Mouse (Mus musculus) hindbrain, postnatal 0 days (tissue): ENCODE measurements at regions not wholly inside any gene's neighbourhood (a gene's known extent, or its start where the extent isn't known, plus 50 kb on each side); places are given as distances from the start of the nearest gene placed in this dataset.

Experiments used
- ATAC-seq: fragments of 200-750 bp; cut with Nextera tagmentation; 2 replicates; pipeline ENCODE4 v1.8.0; 2017; ENCODE audit warnings: mild to moderate bottlenecking, moderate TSS enrichment, moderate library complexity
- DNase-seq: peaks from one replicate; pipeline ENCODE4 v3.0.0-alpha.2; 2015; ENCODE audit warnings: low spot score
- H3K27ac ChIP-seq: fragments of 300-500 bp; sonication (generic); 2 replicates; pipeline ENCODE4 v1.5.1; 2014; ENCODE audit warnings: mild to moderate bottlenecking
- H3K27me3 ChIP-seq: fragments of 300-500 bp; sonication (generic); 2 replicates; pipeline ENCODE4 v1.6.1; 2014; ENCODE audit warnings: low read length, mixed read lengths; ENCODE audit not compliant: insufficient read depth
- H3K36me3 ChIP-seq: fragments of 300-500 bp; sonication (generic); 2 replicates; pipeline ENCODE4 v1.6.1; 2014; ENCODE audit warnings: low read length, mixed read lengths; ENCODE audit not compliant: insufficient read depth
- H3K4me1 ChIP-seq: fragments of 300-500 bp; sonication (generic); 2 replicates; pipeline ENCODE4 v1.6.1; 2014; ENCODE audit warnings: antibody characterized with exemption, low read length, mixed read lengths; ENCODE audit not compliant: insufficient read depth
- H3K4me2 ChIP-seq: fragments of 300-500 bp; sonication (generic); 2 replicates; pipeline ENCODE4 v1.6.1; 2014; ENCODE audit warnings: low read depth, mild to moderate bottlenecking, low read length, moderate library complexity, mixed read lengths
- H3K4me3 ChIP-seq: fragments of 300-500 bp; sonication (generic); 2 replicates; pipeline ENCODE4 v1.5.1; 2014; ENCODE audit warnings: low read length
- H3K9ac ChIP-seq: fragments of 300-500 bp; sonication (generic); replicated peaks from 2 replicates; pipeline ENCODE4 v1.6.1; 2014; ENCODE audit warnings: mild to moderate bottlenecking, low read length, moderate library complexity, mixed read lengths
- H3K9me3 ChIP-seq: fragments of 300-500 bp; sonication (generic); 2 replicates; pipeline ENCODE4 v1.6.1; 2016; ENCODE audit warnings: low read length, mixed read lengths
- CTCF ChIP-seq: IDR thresholded peaks from 2 replicates; pipeline ENCODE4 v1.5.1; 2016; ENCODE audit warnings: antibody characterized with exemption, control low read depth, low read depth
- WGBS: fragments of 180-500 bp; shearing (Covaris S2); extraction: QIAGEN DNeasy Blood & Tissue Kit; methylation state at CpG from one replicate; pipeline ENCODE4 v1.1.7; 2014; 5-methylcytosine and 5-hydroxymethylcytosine counted together

- Histone ChIP-seq H3K9me3 (no peaks in the 10 kb centered on the region), H3K27me3 (no peaks in the 10 kb centered on the region), H3K4me1 (no peaks in the 10 kb centered on the region), H3K4me3 (no peak overlapping the region), H3K4me2 (no peak overlapping the region), H3K27ac (no peak overlapping the region), H3K36me3 (no peaks in the 10 kb centered on the region), H3K9ac (no peak overlapping the region)
- WGBS: 48% methylated on average over 3 of the region's 3 CpGs
- no peak for ATAC-seq
- TF ChIP-seq CTCF: no peak
- no peak for DNase-seq
These were observed 401.5 kb upstream of the Rgma start for GRCm38 (mm10) chr7:72973771-72974170.

GRCm38 (mm10) chr7:72974384-72974783 lies 400.9 kb upstream of the Rgma start:
- Histone ChIP-seq H3K4me2 (no peak overlapping the region), H3K9me3 (no peaks in the 10 kb centered on the region), H3K36me3 (no peaks in the 10 kb centered on the region), H3K27me3 (no peaks in the 10 kb centered on the region), H3K9ac (no peak overlapping the region), H3K4me3 (no peak overlapping the region), H3K27ac (no peak overlapping the region), H3K4me1 (no peaks in the 10 kb centered on the region)
- 89% methylated on average over 3 of the region's 3 CpGs for WGBS
- DNase-seq (no peak), ATAC-seq (no peak)
- TF ChIP-seq CTCF: no peak

GRCm38 (mm10) chr7:72990559-72991429 lies 384.5 kb upstream of the Rgma start:
- ATAC-seq: no peak
- H3K4me2 ChIP-seq: no peak overlapping the region
- peak; percentile 13 for DNase-seq
- H3K4me3 ChIP-seq: no peak overlapping the region
- no peaks in the 10 kb centered on the region for H3K4me1 ChIP-seq
- no peaks in the 10 kb centered on the region for H3K36me3 ChIP-seq
- no peak for TF ChIP-seq CTCF
- no peaks in the 10 kb centered on the region for H3K27me3 ChIP-seq
- H3K27ac ChIP-seq: no peak overlapping the region
- WGBS: 74% methylated on average over 8 of the region's 8 CpGs
- H3K9ac ChIP-seq: no peak overlapping the region
- H3K9me3 ChIP-seq: 0 out of 2 replicates have a peak, but pooled peaks cover 3% of the 10 kb centered on the region

- DNase-seq: peak; percentile 3
- no peak overlapping the region for H3K4me3 ChIP-seq
- TF ChIP-seq CTCF: no peak
These were observed 376.9 kb upstream of the Rgma start for GRCm38 (mm10) chr7:72998374-72998773.

GRCm38 (mm10) chr7:73019151-73019550 lies 356.2 kb upstream of the Rgma start:
- Histone ChIP-seq H3K27ac (no peak overlapping the region), H3K9me3 (no peaks in the 10 kb centered on the region), H3K9ac (no peak overlapping the region), H3K27me3 (no peaks in the 10 kb centered on the region), H3K4me2 (no peak overlapping the region), H3K4me1 (no peaks in the 10 kb centered on the region), H3K36me3 (no peaks in the 10 kb centered on the region), H3K4me3 (no peak overlapping the region)
- TF ChIP-seq CTCF: no peak
- ATAC-seq (no peak), DNase-seq (no peak)
- 80% methylated on average over 3 of the region's 3 CpGs for WGBS

More at GRCm38 (mm10) chr7:72998374-72998773, 376.9 kb upstream of the Rgma start:
- H3K9ac ChIP-seq: no peak overlapping the region
- ATAC-seq: no peak
- H3K27me3 ChIP-seq: no peaks in the 10 kb centered on the region
- H3K4me1 ChIP-seq: no peaks in the 10 kb centered on the region
- H3K4me2 ChIP-seq: no peak overlapping the region
- no peaks in the 10 kb centered on the region for H3K36me3 ChIP-seq
- no peak overlapping the region for H3K27ac ChIP-seq
- 39% methylated on average over 5 of the region's 5 CpGs for WGBS
- no peaks in the 10 kb centered on the region for H3K9me3 ChIP-seq

- H3K4me3 ChIP-seq: no peak overlapping the region
- no peak overlapping the region for H3K9ac ChIP-seq
- no peak overlapping the region for H3K4me2 ChIP-seq
- TF ChIP-seq CTCF: no peak
- no peak for DNase-seq
- H3K27me3 ChIP-seq: no peaks in the 10 kb centered on the region
- ATAC-seq: no peak
- H3K27ac ChIP-seq: no peak overlapping the region
- no peaks in the 10 kb centered on the region for H3K36me3 ChIP-seq
- H3K9me3 ChIP-seq: no peaks in the 10 kb centered on the region
- H3K4me1 ChIP-seq: no peaks in the 10 kb centered on the region
- WGBS: 44% methylated on average over 1 of the region's 1 CpGs
These were observed 355.4 kb upstream of the Rgma start for GRCm38 (mm10) chr7:73019764-73020354.

- DNase-seq: no peak
- Histone ChIP-seq H3K9me3 (no peaks in the 10 kb centered on the region), H3K4me2 (no peak overlapping the region), H3K36me3 (no peaks in the 10 kb centered on the region), H3K9ac (no peak overlapping the region), H3K27ac (no peak overlapping the region), H3K4me3 (no peak overlapping the region), H3K4me1 (no peaks in the 10 kb centered on the region), H3K27me3 (no peaks in the 10 kb centered on the region)
- no peak for TF ChIP-seq CTCF
- 61% methylated on average over 2 of the region's 2 CpGs for WGBS
- ATAC-seq: no peak
These were observed 353.5 kb upstream of the Rgma start for GRCm38 (mm10) chr7:73021786-73022185.
